In the genomic region with DNA sequence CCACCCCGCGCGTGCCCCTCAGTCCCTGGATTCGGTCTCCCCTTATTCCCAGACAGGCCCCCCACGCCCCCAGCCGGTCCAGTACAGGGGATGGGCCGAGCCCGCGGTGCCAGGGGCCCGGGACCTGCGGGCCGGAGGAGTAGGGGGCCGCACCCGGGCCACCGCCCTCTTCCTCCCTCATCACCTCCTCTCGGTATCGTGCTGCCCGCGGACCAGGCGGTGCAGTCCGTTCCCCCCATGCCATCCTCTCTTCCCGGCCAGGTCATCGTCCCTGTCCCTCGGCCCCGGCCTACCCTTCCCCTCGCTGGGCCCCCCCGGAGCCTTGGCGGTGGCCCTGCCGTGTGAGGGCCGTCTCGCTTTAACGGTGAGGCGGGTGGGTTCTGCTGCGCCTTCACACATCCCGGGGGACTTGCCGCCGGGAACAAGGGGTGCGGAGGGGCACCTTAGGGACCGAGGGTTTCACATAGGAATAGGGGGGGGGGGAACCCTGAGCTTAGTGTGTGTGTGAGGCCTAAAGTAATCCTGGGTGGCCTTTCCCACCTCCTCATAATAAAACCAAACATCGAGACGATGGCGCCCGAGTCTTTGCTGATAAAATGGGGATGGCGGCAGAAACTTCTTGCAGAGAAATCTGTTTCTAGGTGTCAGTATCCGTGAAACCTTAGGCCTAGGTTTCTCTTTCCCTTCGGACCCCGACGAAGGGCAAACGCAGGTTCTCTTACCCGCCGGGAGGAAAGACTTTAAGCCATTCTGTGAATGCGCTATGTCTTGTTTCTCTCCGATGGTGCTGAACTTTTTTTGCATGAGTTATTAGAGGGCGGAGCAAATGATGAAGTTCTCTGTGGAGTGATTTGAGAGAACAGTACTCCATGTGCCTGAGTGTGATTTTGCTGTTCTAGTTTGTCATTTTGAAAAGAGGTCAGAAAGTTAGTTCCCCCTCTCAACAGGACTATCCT, we compare ENCODE assay signal across 7 mouse cellular contexts. TPM values are rescaled to one million over a fixed set of nuclear protein-coding genes. Genes with fewer than 3 reads are reported as not detected.
DNase-seq lines count a peak whose midpoint lies in the region; ATAC-seq and TF ChIP-seq lines count a peak whose summit lies in the region.

No protein-coding gene starts in this region.

- peaks cover 13% of the 10 kb centered on the region for H3K4me1 ChIP-seq in hindbrain, embryonic 16.5 days (ENCODE audit: control insufficient read depth, insufficient read depth, low read depth, low read length)

- peak overlapping the region; percentile 97 for H3K27ac ChIP-seq in gastrocnemius, adult 2 months
- peak overlapping the region; percentile 96 for H3K27ac ChIP-seq in hindbrain, embryonic 16.5 days (ENCODE audit: low read depth, low read length)

- peak overlapping the region; percentile 72 for H3K4me2 ChIP-seq in hindbrain, embryonic 16.5 days (ENCODE audit: low read length)

- intact Hi-C loops in gastrocnemius, adult 2 months (cut with DNase I), result loop anchor here (1.0 to 5.0 kb wide), 3 partner anchors 58 to 99 kb away; a partner anchor contains a TSS
- intact Hi-C loops in left cerebral cortex, postnatal 25 days (cut with DNase I), result loop anchor here (2.0 kb wide), 2 partner anchors 56 to 98 kb away; a partner anchor contains a TSS

- H3K9me3 ChIP-seq in hindbrain, embryonic 16.5 days (ENCODE audit: control insufficient read depth, low read length), result no peaks in the 10 kb centered on the region

- ATAC-seq in activated CD4-positive, CD25-positive, alpha-beta regulatory T cell, adult 4 months, result peak; percentile 41
- ATAC-seq in hindbrain, embryonic 16.5 days, result no peak; the same call in 1 of the 2 replicates
- ATAC-seq in megakaryocyte-erythroid progenitor cell, adult 5-6 weeks (replicated peaks; ENCODE audit: low FRiP score, low TSS enrichment, poor library complexity, severe bottlenecking), result peak; percentile 63; the same call in 1 of the 2 replicates

- peak; percentile 31 to 32 for DNase-seq in cerebellum, postnatal 36 days
- DNase-seq in gastrocnemius, adult 2 months, result peak; percentile 62
- DNase-seq in left cerebral cortex, postnatal 25 days (ENCODE audit: low spot score in 2 of 2), result peak; percentile 24 to 32
- peak; percentile 37 for DNase-seq in right cerebral cortex, postnatal 4 days

- no peak for TF ChIP-seq CTCF in gastrocnemius, adult 2 months (IDR thresholded peaks at IDR 0.05)

- whole genome bisulfite sequencing in hindbrain, embryonic 16.5 days, result under 1% methylated on average over 44 of the region's 54 CpGs

- H3K4me3 ChIP-seq in gastrocnemius, adult 2 months, result peak overlapping the region; percentile 98
- H3K4me3 ChIP-seq in hindbrain, embryonic 16.5 days (ENCODE audit: low read length), result peak overlapping the region; percentile 89

- no peaks in the 10 kb centered on the region for H3K27me3 ChIP-seq in hindbrain, embryonic 16.5 days (replicated peaks; ENCODE audit: control insufficient read depth, insufficient read depth, low read length)

- H3K9ac ChIP-seq in hindbrain, embryonic 16.5 days (ENCODE audit: low read depth, low read length), result peak overlapping the region; percentile 98

- no peaks in the 10 kb centered on the region for H3K36me3 ChIP-seq in hindbrain, embryonic 16.5 days (ENCODE audit: control insufficient read depth, insufficient read depth, low read length)

RNA-seq across cellular contexts. Expression of a gene that starts 0.8 kb away (rescaled TPM):
- 10 to 100 TPM; 14.2 to 16.1 TPM for polyA plus RNA-seq in activated CD4-positive, CD25-positive, alpha-beta regulatory T cell, adult 4 months (2017; shearing (Covaris generic))
- 10 to 100 TPM; 14.5 to 16.1 TPM for total RNA-seq in gastrocnemius, adult 2 months (2021)
- 17.9 and 18.3 TPM in 2 replicates for polyA plus RNA-seq in hindbrain, embryonic 16.5 days (2015; fragmentation: Nextera tagmentation; extraction: Ambion mirVana)
- total RNA-seq in left cerebral cortex, postnatal 25 days (2021), result 10 to 100 TPM; 46.8 to 50.1 TPM
- 22.2 and 29.3 TPM in 2 replicates for total RNA-seq in megakaryocyte-erythroid progenitor cell, adult 5-6 weeks (2014; fragmentation: Nextera tagmentation)
- total RNA-seq in megakaryocyte-erythroid progenitor cell, adult 5-6 weeks (2017), result 32.3 and 32.7 TPM in 2 replicates

RNA-seq across cellular contexts. Expression of a gene that starts 55.6 kb away (rescaled TPM):
- polyA plus RNA-seq in activated CD4-positive, CD25-positive, alpha-beta regulatory T cell, adult 4 months (2017; shearing (Covaris generic)), result 10 to 100 TPM; 10.1 to 12.7 TPM
- total RNA-seq in gastrocnemius, adult 2 months (2021), result 10 to 100 TPM in 1 of 2 experiments, 1 to 10 TPM in 1; 8.6 to 10.5 TPM
- polyA plus RNA-seq in hindbrain, embryonic 16.5 days (2015; fragmentation: Nextera tagmentation; extraction: Ambion mirVana), result 23.4 and 23.8 TPM in 2 replicates
- 10 to 100 TPM; 27.7 TPM for total RNA-seq in left cerebral cortex, postnatal 25 days (2021)
- total RNA-seq in megakaryocyte-erythroid progenitor cell, adult 5-6 weeks (2014; fragmentation: Nextera tagmentation), result 23.4 and 23.8 TPM in 2 replicates
- total RNA-seq in megakaryocyte-erythroid progenitor cell, adult 5-6 weeks (2017), result 44.0 and 60.6 TPM in 2 replicates
